Mouse (Mus musculus) thymus, adult 2 months (tissue): Measurements from ENCODE around the gene Tgm2.

ENCODE experiments used
- CTCF ChIP-seq: fragments of 200-500 bp; IDR thresholded peaks from 2 replicates; pipeline ENCODE4 v1.5.1; 2012; ENCODE audit warnings: mild to moderate bottlenecking, control low read depth, low read length, moderate library complexity, borderline replicate concordance; ENCODE audit not compliant: control insufficient read depth, poor library complexity, insufficient read depth; ENCODE audit errors: extremely low read depth
- POLR2A ChIP-seq: fragments of 200-500 bp; IDR thresholded peaks from 2 replicates; pipeline ENCODE4 v1.6.1; 2012; ENCODE audit warnings: mild to moderate bottlenecking, low read length, control low read depth, moderate library complexity; ENCODE audit not compliant: control insufficient read depth, poor library complexity, insufficient read depth; ENCODE audit errors: extremely low read depth

- TF ChIP-seq POLR2A: no peak
- no peak for TF ChIP-seq CTCF
Observed at GRCm38 (mm10) chr2:158098730-158099129, 47.5 kb downstream of the Tgm2 start.
